ENCODE assay signal across 15 mouse cellular contexts in the genomic region with DNA sequence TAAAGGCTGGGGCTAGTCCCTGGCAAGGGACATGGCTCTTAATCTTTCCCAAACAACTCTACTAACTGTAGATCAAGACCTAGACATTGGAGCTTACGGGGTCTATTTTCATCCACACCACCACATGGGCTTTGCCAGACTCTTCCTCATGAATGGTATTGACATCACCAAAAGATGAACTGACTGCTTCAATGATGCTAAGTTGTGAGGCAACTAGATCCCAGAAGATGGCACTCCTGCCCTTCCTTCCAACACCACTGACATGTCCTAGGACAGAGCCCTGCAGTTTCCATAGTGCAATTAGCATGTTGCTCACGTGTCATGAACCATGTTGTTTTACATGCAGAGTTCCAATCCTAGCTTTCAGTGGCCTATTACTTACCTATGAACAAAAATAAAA.
DNase-seq lines count a peak whose midpoint lies in the region; ATAC-seq and TF ChIP-seq lines count a peak whose summit lies in the region.
"Had no signal": no experiment of that assay in that cellular context is flagged by ENCODE, and none has a peak within 500 bp of the region (broad histone marks: within the 10 kb centered on the region; RNA-seq: fewer than 3 reads in every experiment).

No protein-coding gene starts in this region.

- no peaks in the 10 kb centered on the region for H3K27me3 ChIP-seq in kidney, postnatal 0 days (ENCODE audit: insufficient read depth, low read length)
- H3K27me3 ChIP-seq: limb, embryonic 15.5 days; neural tube, embryonic 12.5 days had no signal

- no peak overlapping the region for H3K4me2 ChIP-seq in kidney, postnatal 0 days (ENCODE audit: low read length)
- H3K4me2 ChIP-seq: heart, embryonic 11.5 days; limb, embryonic 15.5 days; neural tube, embryonic 12.5 days had no signal

- H3K9ac ChIP-seq in kidney, postnatal 0 days (ENCODE audit: low read depth, low read length), result no peak overlapping the region
- H3K9ac ChIP-seq: limb, embryonic 15.5 days; neural tube, embryonic 12.5 days had no signal

- no peak overlapping the region for H3K4me3 ChIP-seq in kidney, postnatal 0 days (replicated peaks; ENCODE audit: low read depth, low read length)
- no peak overlapping the region for H3K4me3 ChIP-seq in embryonic fibroblast, embryonic 13.5 days (ENCODE audit: insufficient read depth, low read length)
- H3K4me3 ChIP-seq: limb, embryonic 15.5 days; neural tube, embryonic 12.5 days had no signal

- 0 out of 2 replicates have a peak, but pooled peaks cover 7% of the 10 kb centered on the region for H3K4me1 ChIP-seq in kidney, postnatal 0 days (replicated peaks; ENCODE audit: insufficient read depth, low read length)
- peaks cover 5% of the 10 kb centered on the region for H3K4me1 ChIP-seq in embryonic fibroblast, embryonic 13.5 days (ENCODE audit: control insufficient read depth, insufficient read depth, low read length)

- 93% methylated on average over 2 of the region's 2 CpGs for WGBS in kidney, postnatal 0 days

- peak; percentile 24 to 31 for DNase-seq in cerebellum, postnatal 10 days
- DNase-seq in cerebellum, postnatal 4 days (ENCODE audit: low spot score in 2 of 2), result no peak
- DNase-seq in kidney, postnatal 0 days (ENCODE audit: low spot score), result no peak
- no peak for DNase-seq in kidney, adult 8-10 months
- DNase-seq in lung, postnatal 10 days, result peak; percentile 33
- no peak for DNase-seq in lung, postnatal 14 days
- DNase-seq: midbrain, embryonic 14.5 days; right cerebral cortex, adult 18-20 months; thymus, adult 2 months had no signal

- TF ChIP-seq POLR2A in embryonic fibroblast, embryonic 13.5 days (IDR thresholded peaks at IDR 0.05; ENCODE audit: low read depth, low read length), result no peak

- no peaks in the 10 kb centered on the region for H3K9me3 ChIP-seq in kidney, postnatal 0 days (replicated peaks; ENCODE audit: low read length)
- H3K9me3 ChIP-seq: limb, embryonic 15.5 days; neural tube, embryonic 12.5 days had no signal

- H3K36me3 ChIP-seq in kidney, postnatal 0 days (ENCODE audit: insufficient read depth, low read length), result no peaks in the 10 kb centered on the region
- H3K36me3 ChIP-seq: limb, embryonic 15.5 days; neural tube, embryonic 12.5 days had no signal

- ATAC-seq in kidney, postnatal 0 days (replicated peaks; ENCODE audit: low FRiP score, low read depth), result no peak
- no peak for ATAC-seq in granulocyte monocyte progenitor cell, adult 5-6 weeks (replicated peaks; ENCODE audit: poor library complexity, severe bottlenecking)

- TF ChIP-seq CTCF in kidney, postnatal 0 days (IDR thresholded peaks at IDR 0.05; ENCODE audit: low read depth), result peak; percentile 40; the same call in 1 of the 2 replicates
- TF ChIP-seq CTCF in embryonic fibroblast, embryonic 13.5 days (IDR thresholded peaks at IDR 0.05; ENCODE audit: borderline replicate concordance, insufficient read depth, low read length), result peak; percentile 15; the same call in 1 of the 2 replicates

- no peak overlapping the region for H3K27ac ChIP-seq in kidney, postnatal 0 days
- H3K27ac ChIP-seq in embryonic fibroblast, embryonic 13.5 days (ENCODE audit: insufficient read depth, low read length), result no peak overlapping the region
- H3K27ac ChIP-seq: limb, embryonic 15.5 days; macrophage; neural tube, embryonic 12.5 days had no signal

Comparison
In these comparisons a context has a peak if more than half of its experiments do, and no peak if none do; other contexts are left out.
1. DNase-seq: peak in cerebellum, postnatal 10 days (2 of 2) and lung, postnatal 10 days (single experiment); none in cerebellum, postnatal 4 days (0 of 2), kidney, postnatal 0 days (single experiment), kidney, adult 8-10 months (0 of 2) and lung, postnatal 14 days (single experiment).